Mouse (Mus musculus) lung, adult 2 months (tissue): Measurements from ENCODE around the gene Tes3-ps.
A peak's percentile ranks its signal among the peaks of the same experiment; 100 is the strongest.

Experiments used
- CTCF ChIP-seq: fragments of 200-500 bp; IDR thresholded peaks from 2 replicates; pipeline ENCODE4 v1.5.1; 2011; ENCODE audit warnings: mild to moderate bottlenecking, low read length, control low read depth; ENCODE audit not compliant: insufficient read depth
- POLR2A ChIP-seq: fragments of 200-500 bp; IDR thresholded peaks from 2 replicates; pipeline ENCODE4 v1.6.1; 2011; ENCODE audit warnings: low read depth, mild to moderate bottlenecking, control low read depth, low read length, borderline replicate concordance; ENCODE audit errors: extremely low read depth

GRCm38 (mm10) chr13:49480057-49480456 is 13.1 kb upstream of the Tes3-ps start:
- TF ChIP-seq POLR2A, result peak; percentile 45; the same call in 1 of the 2 replicates
- no peak for TF ChIP-seq CTCF
